Mouse (Mus musculus) neural tube, embryonic 12.5 days (tissue): ENCODE measurements around the gene Recql5. TPM values are rescaled to one million over a fixed set of nuclear protein-coding genes. Genes with fewer than 3 reads are reported as not detected.

Experiments used
- ATAC-seq: fragments of 200-750 bp; cut with Nextera tagmentation; 2 replicates; pipeline ENCODE4 v1.8.0; 2017; ENCODE audit warnings: low read depth, mild to moderate bottlenecking, moderate TSS enrichment, moderate library complexity; ENCODE audit not compliant: low FRiP score
- H3K27ac ChIP-seq: fragments of 300-500 bp; sonication (generic); 2 replicates; pipeline ENCODE4 v1.5.1; 2016
- H3K27me3 ChIP-seq: fragments of 300-500 bp; sonication (generic); replicated peaks from 2 replicates; pipeline ENCODE4 v1.6.1; 2016; ENCODE audit warnings: mild to moderate bottlenecking
- H3K36me3 ChIP-seq: fragments of 300-500 bp; sonication (generic); 2 replicates; pipeline ENCODE4 v1.6.1; 2016; ENCODE audit warnings: mild to moderate bottlenecking
- H3K4me1 ChIP-seq: fragments of 300-500 bp; sonication (generic); 2 replicates; pipeline ENCODE4 v1.6.1; 2016
- H3K4me2 ChIP-seq: fragments of 300-500 bp; sonication (generic); replicated peaks from 2 replicates; pipeline ENCODE4 v1.6.1; 2016; ENCODE audit warnings: mild to moderate bottlenecking
- H3K4me3 ChIP-seq: fragments of 300-500 bp; sonication (generic); 2 replicates; pipeline ENCODE4 v1.5.1; 2016
- H3K9ac ChIP-seq: fragments of 300-500 bp; sonication (generic); 2 replicates; pipeline ENCODE4 v1.6.1; 2016; ENCODE audit warnings: mild to moderate bottlenecking
- H3K9me3 ChIP-seq: fragments of 300-500 bp; sonication (generic); 2 replicates; pipeline ENCODE4 v1.6.1; 2016; ENCODE audit warnings: mild to moderate bottlenecking
- WGBS: fragments of 180-500 bp; shearing (Covaris S2); methylation state at CpG from one replicate; pipeline ENCODE4 v1.1.7; 2016; 5-methylcytosine and 5-hydroxymethylcytosine counted together
- polyA plus RNA-seq: library from polyadenylated mRNA; unstranded; fragments of >200 nt; fragmentation: Nextera tagmentation; extraction: Ambion mirVana; gene quantifications from 2 replicates; pipeline ENCODE4 v1.2.1, GENCODE M21; 2016

Gene Recql5
- polyA plus RNA-seq = 24.2 and 30.2 TPM in 2 replicates

- H3K9ac ChIP-seq = peak within 1 kb of the TSS; percentile 86
- peaks cover 27% of the 10 kb centered on the region for H3K36me3 ChIP-seq
- H3K27ac ChIP-seq = no peak within 1 kb of the TSS
- peak within 1 kb of the TSS; percentile 90 for H3K4me2 ChIP-seq
- no peaks in the 10 kb centered on the region for H3K9me3 ChIP-seq
- H3K27me3 ChIP-seq = no peaks in the 10 kb centered on the region
- peak; percentile 92 for ATAC-seq
- WGBS = under 1% methylated on average over 28 of the region's 28 CpGs
- peak within 1 kb of the TSS; percentile 80 for H3K4me3 ChIP-seq
- H3K4me1 ChIP-seq = peaks cover 19% of the 10 kb centered on the region
Observed at GRCm38 (mm10) chr11:115933108-115933746, at the start of gene Recql5, which contains the start of gene Sap30bp. Gene Recql5, minus strand, starts transcription at chr11:115933477. Gene Sap30bp, plus strand, starts transcription at chr11:115933282.

- H3K36me3 ChIP-seq = no peaks in the 10 kb centered on the region
- no peak overlapping the region for H3K4me2 ChIP-seq
- H3K4me3 ChIP-seq = no peak overlapping the region
- H3K9ac ChIP-seq = no peak overlapping the region
- H3K27me3 ChIP-seq = peaks cover 10% of the 10 kb centered on the region
- no peaks in the 10 kb centered on the region for H3K4me1 ChIP-seq
- H3K27ac ChIP-seq = no peak overlapping the region
- 91% methylated on average over 15 of the region's 15 CpGs for WGBS
- no peak for ATAC-seq
- H3K9me3 ChIP-seq = no peaks in the 10 kb centered on the region
Observed at GRCm38 (mm10) chr11:115982472-115982871, 49.2 kb upstream of the Recql5 start.

- WGBS = 36% methylated on average over 12 of the region's 12 CpGs
- Histone ChIP-seq H3K27me3 (peaks cover 43% of the 10 kb centered on the region), H3K36me3 (no peaks in the 10 kb centered on the region), H3K9ac (no peak overlapping the region), H3K4me1 (peaks cover 7% of the 10 kb centered on the region), H3K9me3 (no peaks in the 10 kb centered on the region), H3K4me3 (no peak overlapping the region), H3K4me2 (peak overlapping the region; percentile 71; the same call in 1 of the 2 replicates), H3K27ac (no peak overlapping the region)
- no peak for ATAC-seq
Observed at GRCm38 (mm10) chr11:115975544-115975943, 42.3 kb upstream of the Recql5 start.

- no peak for ATAC-seq
- Histone ChIP-seq H3K4me2 (peak overlapping the region; percentile 71), H3K27me3 (peaks cover 43% of the 10 kb centered on the region), H3K4me3 (peak overlapping the region; percentile 38), H3K4me1 (peaks cover 7% of the 10 kb centered on the region), H3K9ac (peak overlapping the region; percentile 47), H3K27ac (no peak overlapping the region), H3K9me3 (no peaks in the 10 kb centered on the region), H3K36me3 (no peaks in the 10 kb centered on the region)
- 4% methylated on average over 18 of the region's 18 CpGs for WGBS
Observed at GRCm38 (mm10) chr11:115975083-115975420, 41.8 kb upstream of the Recql5 start.

- 11% methylated on average over 51 of the region's 58 CpGs for WGBS
- H3K27me3 ChIP-seq = peaks cover 43% of the 10 kb centered on the region
- H3K4me1 ChIP-seq = peaks cover 7% of the 10 kb centered on the region
- ATAC-seq = no peak
- H3K4me3 ChIP-seq = peak within 1 kb of the TSS; percentile 38
- H3K36me3 ChIP-seq = no peaks in the 10 kb centered on the region
- no peaks in the 10 kb centered on the region for H3K9me3 ChIP-seq
- H3K4me2 ChIP-seq = peak within 1 kb of the TSS; percentile 71
- peak within 1 kb of the TSS; percentile 47 for H3K9ac ChIP-seq
- no peak within 1 kb of the TSS for H3K27ac ChIP-seq
Observed at GRCm38 (mm10) chr11:115974309-115975082, 41.2 kb upstream of the Recql5 start, which contains the start of gene Itgb4. Gene Itgb4, plus strand, starts transcription at chr11:115974709.

- Histone ChIP-seq H3K4me3 (no peak overlapping the region), H3K9me3 (no peaks in the 10 kb centered on the region), H3K36me3 (peaks cover 13% of the 10 kb centered on the region), H3K4me2 (no peak overlapping the region), H3K27me3 (peaks cover 24% of the 10 kb centered on the region), H3K4me1 (peaks cover 7% of the 10 kb centered on the region), H3K9ac (no peak overlapping the region), H3K27ac (no peak overlapping the region)
- no peak for ATAC-seq
- 73% methylated on average over 6 of the region's 6 CpGs for WGBS
Observed at GRCm38 (mm10) chr11:115971016-115971415, 37.7 kb upstream of the Recql5 start.

- Histone ChIP-seq H3K27me3 (peaks cover 15% of the 10 kb centered on the region), H3K4me3 (no peak overlapping the region), H3K4me2 (no peak overlapping the region), H3K4me1 (peaks cover 6% of the 10 kb centered on the region), H3K9ac (no peak overlapping the region), H3K27ac (no peak overlapping the region), H3K9me3 (no peaks in the 10 kb centered on the region), H3K36me3 (peaks cover 21% of the 10 kb centered on the region)
- 65% methylated on average over 15 of the region's 15 CpGs for WGBS
- no peak for ATAC-seq
Observed at GRCm38 (mm10) chr11:115970006-115970673, 36.9 kb upstream of the Recql5 start.

- 68% methylated on average over 5 of the region's 5 CpGs for WGBS
- no peak overlapping the region for H3K9ac ChIP-seq
- H3K4me3 ChIP-seq = no peak overlapping the region
- peaks cover 34% of the 10 kb centered on the region for H3K36me3 ChIP-seq
- no peaks in the 10 kb centered on the region for H3K9me3 ChIP-seq
- no peak for ATAC-seq
- no peak overlapping the region for H3K27ac ChIP-seq
- H3K4me2 ChIP-seq = no peak overlapping the region
- no peaks in the 10 kb centered on the region for H3K4me1 ChIP-seq
- peaks cover 2% of the 10 kb centered on the region for H3K27me3 ChIP-seq
Observed at GRCm38 (mm10) chr11:115968731-115969405, 35.6 kb upstream of the Recql5 start.

GRCm38 (mm10) chr11:115964977-115965604 lies 31.8 kb upstream of the Recql5 start:
- Histone ChIP-seq H3K4me2 (no peak overlapping the region), H3K27ac (no peak overlapping the region), H3K4me3 (no peak overlapping the region), H3K36me3 (peaks cover 72% of the 10 kb centered on the region), H3K4me1 (no peaks in the 10 kb centered on the region), H3K9me3 (no peaks in the 10 kb centered on the region), H3K9ac (no peak overlapping the region), H3K27me3 (no peaks in the 10 kb centered on the region)
- 92% methylated on average over 10 of the region's 10 CpGs for WGBS
- no peak for ATAC-seq

GRCm38 (mm10) chr11:115962651-115963412 lies 29.6 kb upstream of the Recql5 start:
- Histone ChIP-seq H3K27me3 (no peaks in the 10 kb centered on the region), H3K9me3 (no peaks in the 10 kb centered on the region), H3K4me1 (peaks cover 2% of the 10 kb centered on the region; the same call in 1 of the 2 replicates), H3K27ac (no peak overlapping the region), H3K36me3 (peaks cover 86% of the 10 kb centered on the region), H3K9ac (no peak overlapping the region), H3K4me2 (no peak overlapping the region), H3K4me3 (no peak overlapping the region)
- WGBS = 92% methylated on average over 9 of the region's 9 CpGs
- no peak for ATAC-seq

- Histone ChIP-seq H3K27ac (no peak overlapping the region), H3K9ac (no peak overlapping the region), H3K4me3 (no peak overlapping the region), H3K36me3 (peaks cover 78% of the 10 kb centered on the region), H3K4me1 (peaks cover 34% of the 10 kb centered on the region), H3K27me3 (no peaks in the 10 kb centered on the region), H3K4me2 (no peak overlapping the region), H3K9me3 (no peaks in the 10 kb centered on the region)
- ATAC-seq = no peak
- WGBS = 95% methylated on average over 9 of the region's 9 CpGs
Observed at GRCm38 (mm10) chr11:115959018-115959417, 25.7 kb upstream of the Recql5 start.
